Mouse (Mus musculus) CH12.LX (cell line): ENCODE measurements around the gene Rdh16f2. TPM values are rescaled to one million over a fixed set of nuclear protein-coding genes. Genes with fewer than 3 reads are reported as not detected.

ENCODE experiments used
- DNase-seq: peaks from one replicate; pipeline ENCODE4 v3.0.0-alpha.2; 2013; ENCODE audit errors: extremely low read depth
- H3K27ac ChIP-seq: 2 replicates; pipeline ENCODE4 v1.5.1; 2012; ENCODE audit warnings: low read depth, mild to moderate bottlenecking, control low read depth, moderate library complexity; ENCODE audit not compliant: insufficient read depth
- H3K27me3 ChIP-seq: replicated peaks from 2 replicates; pipeline ENCODE3; 2012; ENCODE audit warnings: inconsistent platforms
- H3K36me3 ChIP-seq, 2 experiments: replicated peaks in 1 of 2; 2 replicates each; pipeline versions ENCODE3 to v1.6.1; 2012; ENCODE audit warnings: inconsistent platforms in 1 of 2, low read length in 1 of 2, mild to moderate bottlenecking in 1 of 2, mixed read lengths in 1 of 2, moderate library complexity in 1 of 2; ENCODE audit not compliant: control insufficient read depth in 1 of 2, insufficient read depth in 1 of 2
- H3K4me1 ChIP-seq, 2 experiments: 2 replicates each; pipeline ENCODE4 v1.6.1; 2012; ENCODE audit warnings: inconsistent platforms in 1 of 2, moderate library complexity in 1 of 2; ENCODE audit not compliant: insufficient read depth in 2 of 2, control insufficient read depth in 1 of 2
- H3K4me2 ChIP-seq: 2 replicates; pipeline ENCODE4 v1.6.1; 2012; ENCODE audit warnings: low read depth, mild to moderate bottlenecking, control low read depth; ENCODE audit not compliant: poor library complexity, insufficient read depth, severe bottlenecking
- H3K4me3 ChIP-seq, 3 experiments: fragments of 150-350 bp in 1 of 3; sonication (generic) in 1 of 3; replicated peaks in 1 of 3; 2 replicates each; pipeline versions ENCODE3 to v1.5.1; 2011 to 2012; ENCODE audit warnings: low read depth in 2 of 3, low read length in 2 of 3, mild to moderate bottlenecking in 2 of 3, moderate library complexity in 2 of 3, control low read depth in 1 of 3, improper control_type of control experiment in 1 of 3, inconsistent platforms in 1 of 3, mixed read lengths in 1 of 3; ENCODE audit not compliant: poor library complexity in 1 of 3
- H3K79me2 ChIP-seq: replicated peaks from 2 replicates; pipeline ENCODE4 v1.6.1; 2012; ENCODE audit warnings: mild to moderate bottlenecking, moderate library complexity; ENCODE audit not compliant: control insufficient read depth, poor library complexity, insufficient read depth, severe bottlenecking; ENCODE audit errors: extremely low read depth
- H3K9ac ChIP-seq: 2 replicates; pipeline ENCODE4 v1.6.1; 2012; ENCODE audit warnings: low read depth, mild to moderate bottlenecking, control low read depth, moderate library complexity; ENCODE audit not compliant: insufficient read depth
- H3K9me3 ChIP-seq: replicated peaks from 2 replicates; pipeline ENCODE3; 2012; ENCODE audit warnings: low read length, inconsistent platforms, mixed read lengths
- BHLHE40 ChIP-seq: IDR thresholded peaks from 2 replicates; pipeline ENCODE4 v1.6.1; 2011; ENCODE audit warnings: mild to moderate bottlenecking, low read depth, low read length, improper control_type of control experiment
- CHD1 ChIP-seq: IDR thresholded peaks from 2 replicates; pipeline ENCODE4 v1.6.1; 2012; ENCODE audit warnings: low read depth, low read length, improper control_type of control experiment, inconsistent platforms
- CTCF ChIP-seq, 2 experiments: IDR thresholded peaks in 1 of 2; conservative IDR thresholded peaks in 1 of 2; 2 replicates each; pipeline ENCODE4 v1.5.1; 2011 to 2012; ENCODE audit warnings: low read depth in 2 of 2, low read length in 2 of 2, improper control_type of control experiment in 1 of 2, inconsistent platforms in 1 of 2, mild to moderate bottlenecking in 1 of 2, moderate library complexity in 1 of 2
- E2F4 ChIP-seq: IDR thresholded peaks from 2 replicates; pipeline ENCODE4 v1.6.1; 2011; ENCODE audit warnings: low read depth, low read length, improper control_type of control experiment; ENCODE audit not compliant: insufficient replicate concordance
- ELF1 ChIP-seq: IDR thresholded peaks from 2 replicates; pipeline ENCODE4 v1.6.1; 2014; ENCODE audit warnings: low read depth, mild to moderate bottlenecking, inconsistent platforms, low read length, improper control_type of control experiment
- IRF4 ChIP-seq: IDR thresholded peaks from 2 replicates; pipeline ENCODE4 v1.6.1; 2014; ENCODE audit warnings: low read depth, mild to moderate bottlenecking, inconsistent platforms, low read length, improper control_type of control experiment
- JUND ChIP-seq: conservative IDR thresholded peaks from 2 replicates; pipeline ENCODE4 v1.6.1; 2011; ENCODE audit warnings: low read depth, low read length, improper control_type of control experiment
- KAT2A ChIP-seq: IDR thresholded peaks from 2 replicates; pipeline ENCODE4 v1.6.1; 2012; ENCODE audit warnings: low read length, improper control_type of control experiment, inconsistent platforms; ENCODE audit not compliant: insufficient replicate concordance
- MAFK ChIP-seq: IDR thresholded peaks from 2 replicates; pipeline ENCODE4 v1.6.1; 2011; ENCODE audit warnings: low read length, improper control_type of control experiment; ENCODE audit not compliant: insufficient replicate concordance
- MXI1 ChIP-seq: IDR thresholded peaks from 2 replicates; pipeline ENCODE4 v1.6.1; 2011; ENCODE audit warnings: mild to moderate bottlenecking, low read depth, low read length, improper control_type of control experiment
- MYC ChIP-seq: IDR thresholded peaks from 2 replicates; pipeline ENCODE4 v1.6.1; 2011; ENCODE audit warnings: low read depth, mild to moderate bottlenecking, improper control_type of control experiment, low read length
- POLR2A ChIP-seq: IDR thresholded peaks from 2 replicates; pipeline ENCODE4 v1.6.1; 2011; ENCODE audit warnings: low read depth, mild to moderate bottlenecking, improper control_type of control experiment, low read length
- POLR2AphosphoS2 ChIP-seq: IDR thresholded peaks from 2 replicates; pipeline ENCODE4 v1.6.1; 2011; ENCODE audit warnings: low read depth, low read length, improper control_type of control experiment
- SIN3A ChIP-seq: IDR thresholded peaks from 2 replicates; pipeline ENCODE4 v1.6.1; 2012; ENCODE audit warnings: low read length, improper control_type of control experiment, inconsistent platforms
- SMC3 ChIP-seq: IDR thresholded peaks from 2 replicates; pipeline ENCODE4 v1.6.1; 2011; ENCODE audit warnings: low read depth, low read length, improper control_type of control experiment
- TCF12 ChIP-seq: IDR thresholded peaks from 2 replicates; pipeline ENCODE4 v1.6.1; 2014; ENCODE audit warnings: low read depth, mild to moderate bottlenecking, inconsistent platforms, low read length, improper control_type of control experiment
- UBTF ChIP-seq: IDR thresholded peaks from 2 replicates; pipeline ENCODE4 v1.6.1; 2012; ENCODE audit warnings: low read depth, mild to moderate bottlenecking, inconsistent platforms, low read length, improper control_type of control experiment, moderate library complexity
- ZKSCAN1 ChIP-seq: IDR thresholded peaks from 2 replicates; pipeline ENCODE4 v1.6.1; 2012; ENCODE audit warnings: low read depth, inconsistent platforms, low read length, improper control_type of control experiment, borderline replicate concordance
- ZMIZ1 ChIP-seq: IDR thresholded peaks from 2 replicates; pipeline ENCODE4 v1.6.1; 2012; ENCODE audit warnings: low read depth, mild to moderate bottlenecking, inconsistent platforms, low read length, improper control_type of control experiment
- ZNF384 ChIP-seq: IDR thresholded peaks from 2 replicates; pipeline ENCODE4 v1.6.1; 2012; ENCODE audit warnings: low read depth, low read length, improper control_type of control experiment, inconsistent platforms
- dilution Hi-C: fragments of 300-500 bp; cut with MboI; formaldehyde crosslinking; loops from 2 replicates; pipeline ENCODE4 v1.14.3; 2020; ENCODE audit warnings: low sequenced_read_pairs; ENCODE audit not compliant: extremely low pct_unique_long_range_greater_than_20kb, extremely low pct_ligation_motif_present
- in situ Hi-C: fragments of 300-500 bp; cut with MboI; formaldehyde crosslinking; loops from 3 replicates; pipeline ENCODE4 v1.14.3; 2019; ENCODE audit warnings: low sequenced_read_pairs, low pct_ligation_motif_present, low pct_unique_long_range_greater_than_20kb, mixed read lengths
- polyA plus RNA-seq: library from polyadenylated mRNA; unstranded; fragments of >175 nt; gene quantifications from 2 replicates; pipeline ENCODE4 v1.2.1, GENCODE M21; 2012; ENCODE audit warnings: low read depth; ENCODE audit not compliant: insufficient read length
- total RNA-seq, 2 experiments: library from RNA; depleted of rRNA; stranded (reverse); fragments of 300-350 nt in 1 of 2; fragments of >200 nt in 1 of 2; gene quantifications; 2 replicates each; pipeline ENCODE4 v1.2.3; 2012 to 2014

Gene Rdh16f2
- total and polyA plus RNA-seq, 3 experiments = not detected

DNA sequence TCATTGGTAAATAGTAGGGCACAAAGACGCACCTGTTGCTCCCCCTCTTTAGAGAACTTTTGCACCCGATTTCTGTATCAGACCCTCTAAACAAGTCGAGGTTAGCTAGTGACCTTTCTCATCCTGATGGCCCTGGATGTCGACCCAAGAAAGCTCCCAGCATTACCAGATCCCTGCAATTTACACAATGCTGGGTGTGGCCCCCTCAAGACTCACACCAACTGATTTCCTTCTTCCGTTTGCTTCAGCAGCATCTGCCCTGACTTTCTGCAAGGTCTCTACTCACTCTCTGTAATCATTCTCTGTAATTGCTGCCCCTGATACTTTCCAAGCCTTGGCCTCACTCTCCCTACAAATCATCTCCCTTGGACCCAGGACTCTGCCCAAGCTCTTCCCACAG, 30.4 kb downstream of the Rdh16f2 start:
- TF ChIP-seq IRF4 = no peak
- no peak for TF ChIP-seq SIN3A
- no peak for TF ChIP-seq ZNF384
- TF ChIP-seq TCF12 = no peak
- no peak for TF ChIP-seq CTCF (conservative IDR thresholded peaks at IDR 0.05 in 1 of 2, IDR thresholded peaks at IDR 0.05 in 1 of 2; ENCODE audit: low read depth in 2 of 2, low read length in 2 of 2)
- no peak for TF ChIP-seq POLR2A
- no peak for TF ChIP-seq POLR2AphosphoS2
- no peak for TF ChIP-seq KAT2A
- TF ChIP-seq BHLHE40 = no peak
- TF ChIP-seq JUND = no peak
- TF ChIP-seq ZMIZ1 = no peak
- no peak for TF ChIP-seq E2F4
- no peak for TF ChIP-seq MXI1
- TF ChIP-seq UBTF = no peak
- no peak for TF ChIP-seq ZKSCAN1
- TF ChIP-seq, all 38 proteins: peak for 0
- no peaks in the 10 kb centered on the region for H3K9me3 ChIP-seq
- no peak overlapping the region for H3K27ac ChIP-seq
- H3K4me3 ChIP-seq = no peak overlapping the region
- no peak overlapping the region for H3K4me2 ChIP-seq
- no peak overlapping the region for H3K9ac ChIP-seq
- no peaks in the 10 kb centered on the region for H3K4me1 ChIP-seq
- no peaks in the 10 kb centered on the region for H3K79me2 ChIP-seq
- DNase-seq = no peak
- H3K27me3 ChIP-seq = peaks cover 76% of the 10 kb centered on the region
- in situ Hi-C loops = loop anchor here (5.0 kb wide), 1 partner anchor 54 kb away; no protein-coding TSS in a partner anchor
- dilution Hi-C loops = no loop called here
- H3K36me3 ChIP-seq = no peaks in the 10 kb centered on the region

DNA sequence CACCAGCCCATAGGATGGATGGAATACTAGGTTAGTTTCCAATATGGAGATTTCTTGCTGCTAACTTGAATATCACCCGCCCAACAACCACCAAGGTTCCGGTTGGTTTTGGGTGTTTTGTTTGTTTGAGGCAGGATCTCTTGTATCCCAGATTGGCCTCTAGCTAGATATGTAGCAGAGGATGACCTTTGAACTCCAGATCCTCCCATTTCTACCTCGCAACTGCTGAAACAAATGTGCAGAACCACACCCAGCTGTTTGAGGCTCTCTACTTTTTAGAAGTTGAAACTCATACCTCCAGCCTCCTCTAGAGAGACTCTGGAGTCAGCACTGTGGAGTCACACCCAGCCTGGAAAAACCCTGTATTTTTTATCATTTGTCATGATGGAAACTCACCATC, 31.2 kb downstream of the Rdh16f2 start:
- Histone ChIP-seq H3K9ac (no peak overlapping the region), H3K4me1 (no peaks in the 10 kb centered on the region), H3K4me3 (no peak overlapping the region), H3K27me3 (peaks cover 81% of the 10 kb centered on the region), H3K9me3 (no peaks in the 10 kb centered on the region), H3K27ac (no peak overlapping the region), H3K36me3 (no peaks in the 10 kb centered on the region), H3K79me2 (no peaks in the 10 kb centered on the region), H3K4me2 (no peak overlapping the region)
- TF ChIP-seq MAFK = no peak
- no peak for TF ChIP-seq TCF12
- TF ChIP-seq SMC3 = no peak
- TF ChIP-seq CHD1 = no peak
- TF ChIP-seq ELF1 = no peak
- no peak for TF ChIP-seq MYC
- no peak for TF ChIP-seq MXI1
- no peak for TF ChIP-seq KAT2A
- TF ChIP-seq BHLHE40 = no peak
- dilution Hi-C loops = no loop called here
- no peak for DNase-seq
- in situ Hi-C loops = loop anchor here (5.0 kb wide), 1 partner anchor 55 kb away; no protein-coding TSS in a partner anchor
